Mouse (Mus musculus): ENCODE measurements around the gene Mcub.

GRCm38 (mm10) chr3:129936561-129936960 lies 33.4 kb downstream of the Mcub start:
- TF ChIP-seq POLR2A (IDR thresholded peaks at IDR 0.05; ENCODE audit: low read depth, low read length) (no peak), CTCF (IDR thresholded peaks at IDR 0.05; ENCODE audit: borderline replicate concordance, insufficient read depth, low read length) (no peak)
